Mouse (Mus musculus): ENCODE data around the gene Epb41l5. TPM values are rescaled to one million over a fixed set of nuclear protein-coding genes. Genes with fewer than 3 reads are reported as not detected.
A peak's percentile ranks its signal among the peaks of the same experiment; 100 is the strongest.

The Epb41l5 gene
- polyA plus RNA-seq, 2 experiments from 2014 or later, result 0.19 to 0.37 TPM

DNA sequence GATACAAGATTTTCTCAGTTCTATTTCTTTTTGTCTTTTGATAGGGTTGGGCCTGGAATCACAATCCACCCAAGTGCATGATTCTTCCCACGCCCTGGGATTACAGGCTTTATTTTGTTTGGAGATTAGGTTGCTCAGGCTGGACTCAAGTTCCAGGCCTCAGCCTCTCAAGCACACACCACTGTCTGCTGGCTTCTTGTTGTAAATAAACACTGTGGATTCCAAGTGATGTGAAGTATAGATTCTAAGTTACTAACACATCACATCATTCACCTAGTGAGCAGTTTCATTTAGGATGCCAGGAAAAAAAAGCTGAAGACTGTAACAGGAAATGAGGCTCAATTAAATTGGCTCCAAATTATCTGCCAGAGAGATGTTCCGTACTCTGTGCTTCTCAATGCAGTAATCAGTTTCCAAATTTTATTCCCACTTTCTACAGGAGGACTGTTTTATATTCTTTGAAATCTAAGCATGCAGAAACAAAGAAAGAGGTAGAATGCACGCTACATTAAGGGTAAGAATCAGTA lies 51.8 kb downstream of the Epb41l5 start:
- no peak for ATAC-seq

DNA sequence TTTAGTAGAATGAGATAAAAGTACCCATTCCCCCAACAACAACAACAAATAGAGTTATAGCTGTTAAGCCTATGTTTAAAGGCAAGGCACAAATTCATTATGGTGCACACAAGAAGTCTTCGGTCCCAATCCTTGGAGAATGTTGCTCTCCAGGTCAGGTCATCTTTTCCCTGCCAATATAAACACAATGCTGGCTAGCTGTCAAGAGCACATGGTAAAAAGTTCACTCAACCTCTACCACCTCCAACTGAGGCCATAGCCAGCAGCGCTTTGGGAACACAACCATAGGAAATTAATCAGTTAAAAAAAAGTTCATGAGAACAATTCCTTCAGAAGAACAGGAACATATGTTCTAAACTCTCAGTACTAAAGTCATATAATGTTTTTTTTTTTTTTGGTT lies 58.8 kb downstream of the Epb41l5 start:
- no peak for ATAC-seq

DNA sequence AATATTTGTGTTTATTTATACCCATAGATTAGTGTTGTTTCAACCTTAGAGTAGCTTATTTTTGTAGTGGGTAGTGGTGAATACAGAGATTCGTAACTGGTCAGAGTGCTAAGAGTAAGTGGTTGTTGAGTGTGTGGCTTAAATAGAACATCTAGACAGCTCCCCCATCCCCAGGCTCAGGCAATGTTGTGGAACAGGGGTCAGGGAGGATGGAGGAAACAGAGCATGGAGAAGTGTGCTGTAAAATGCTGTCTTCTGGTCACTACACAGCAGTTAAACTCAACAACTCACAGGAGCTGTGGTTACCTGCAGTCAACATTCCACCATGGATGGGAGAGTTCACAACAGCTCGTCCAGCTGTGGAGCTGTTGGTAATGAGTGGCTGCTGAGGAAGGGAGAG lies 63.8 kb downstream of the Epb41l5 start:
- no peak for ATAC-seq

DNA sequence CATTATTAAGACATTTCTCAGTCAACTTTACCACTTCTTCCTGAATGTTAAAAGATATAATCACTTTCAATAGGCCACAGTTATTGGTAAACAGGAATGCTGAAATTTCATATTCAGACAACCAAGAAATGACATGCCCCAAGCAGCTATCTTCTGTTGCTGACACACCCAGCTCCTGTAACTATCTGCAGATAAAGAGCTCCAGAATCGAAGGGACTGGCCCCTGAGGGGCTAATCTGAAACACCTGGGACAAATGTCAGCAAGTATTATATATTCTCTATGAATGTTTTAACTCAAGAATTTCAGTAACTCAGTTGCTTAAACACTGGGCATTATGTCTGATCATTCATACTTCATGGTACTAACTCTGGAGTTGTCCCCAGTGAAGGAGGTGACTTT lies 78.7 kb downstream of the Epb41l5 start:
- ATAC-seq, result no peak

DNA sequence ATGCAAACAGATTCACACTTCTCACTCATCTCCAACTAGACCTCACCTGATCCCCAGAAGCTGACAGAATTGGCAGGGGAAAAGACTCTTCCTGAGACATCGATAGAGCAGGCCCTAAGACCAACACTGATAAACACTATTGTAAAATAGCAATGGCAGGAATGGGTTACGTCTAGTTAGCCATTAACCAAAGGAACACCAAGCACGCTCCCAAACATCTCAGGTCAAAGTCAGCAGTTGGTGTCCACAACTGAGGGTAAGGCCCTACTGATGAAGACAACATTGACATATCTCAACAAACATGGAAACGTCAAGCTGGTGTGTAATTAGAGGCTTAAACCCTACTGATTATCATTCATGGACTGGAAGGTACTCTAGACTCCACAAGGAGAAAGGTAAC lies 83.3 kb downstream of the Epb41l5 start:
- ATAC-seq, result no peak

DNA sequence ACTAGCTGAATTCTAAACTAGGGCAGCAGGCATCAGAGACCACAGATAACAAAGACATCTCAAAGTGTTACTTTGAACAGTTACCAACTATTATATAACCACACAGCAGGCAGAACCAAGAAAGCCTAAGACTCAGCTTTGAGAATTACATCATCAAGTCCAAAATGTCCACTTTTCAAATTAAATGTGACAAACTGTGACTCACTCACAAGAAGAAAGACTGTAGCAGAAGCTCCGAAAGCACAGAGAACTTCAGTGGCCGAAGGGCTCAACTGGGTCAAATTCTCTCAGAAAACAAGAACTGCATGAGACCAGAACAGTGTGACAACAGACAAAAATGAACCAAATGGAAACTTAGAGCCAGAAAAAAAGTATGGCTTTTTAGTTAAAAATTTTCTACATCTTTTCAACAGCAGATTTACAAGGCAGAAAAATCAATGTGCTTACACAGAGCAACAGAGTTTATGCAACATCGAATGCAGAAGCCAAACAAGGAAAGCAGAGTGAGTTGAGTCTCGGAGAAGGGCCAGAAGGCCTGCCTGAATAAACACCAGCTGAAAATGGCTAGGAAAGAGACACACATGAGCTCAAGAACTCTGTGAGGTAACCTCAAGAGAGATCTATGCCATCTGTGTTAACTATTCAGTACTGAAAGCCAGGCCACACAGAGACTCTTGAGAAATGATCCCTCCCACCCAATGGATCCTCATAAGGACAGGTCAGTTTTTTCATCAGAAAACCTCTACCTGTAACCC lies 91.0 kb downstream of the Epb41l5 start:
- ATAC-seq, result no peak

DNA sequence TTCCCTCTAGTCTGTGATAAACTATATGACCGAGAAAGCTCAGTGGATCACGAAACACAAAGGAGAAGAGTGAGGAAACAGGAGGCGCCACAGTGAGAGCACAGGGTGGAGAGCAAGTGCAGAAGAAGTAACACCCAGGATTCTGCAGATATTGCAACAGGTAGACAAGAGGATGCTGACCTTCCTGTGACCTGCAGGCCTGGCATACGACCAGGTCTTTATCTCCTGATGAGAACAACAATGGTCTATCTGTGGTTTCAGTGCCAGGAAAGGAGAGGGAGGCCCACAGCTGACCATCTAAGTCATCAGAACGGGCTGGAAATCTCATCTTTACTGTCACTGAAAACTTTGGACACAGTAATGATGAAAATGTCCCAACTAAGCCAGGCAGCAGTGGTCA lies 93.1 kb downstream of the Epb41l5 start:
- no peak for ATAC-seq

DNA sequence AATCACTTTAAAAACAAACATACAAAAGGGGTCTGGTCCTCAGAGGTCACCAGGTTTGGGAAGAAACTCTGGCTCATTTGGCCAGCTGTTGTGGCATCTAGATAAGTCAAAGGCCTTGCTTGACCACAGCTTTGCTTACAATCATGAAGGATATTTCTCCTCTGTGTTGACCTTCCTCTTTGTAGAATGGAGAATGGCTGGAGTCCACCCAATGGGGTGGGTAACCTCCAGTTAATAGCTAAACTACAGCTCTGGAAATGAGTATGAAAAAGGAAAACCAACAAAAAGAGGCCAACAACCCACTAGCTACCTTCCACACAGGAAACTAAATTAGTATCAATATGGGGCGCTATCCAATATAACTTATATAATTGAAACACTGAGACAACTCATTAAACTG lies 97.1 kb downstream of the Epb41l5 start:
- no peak for ATAC-seq

DNA sequence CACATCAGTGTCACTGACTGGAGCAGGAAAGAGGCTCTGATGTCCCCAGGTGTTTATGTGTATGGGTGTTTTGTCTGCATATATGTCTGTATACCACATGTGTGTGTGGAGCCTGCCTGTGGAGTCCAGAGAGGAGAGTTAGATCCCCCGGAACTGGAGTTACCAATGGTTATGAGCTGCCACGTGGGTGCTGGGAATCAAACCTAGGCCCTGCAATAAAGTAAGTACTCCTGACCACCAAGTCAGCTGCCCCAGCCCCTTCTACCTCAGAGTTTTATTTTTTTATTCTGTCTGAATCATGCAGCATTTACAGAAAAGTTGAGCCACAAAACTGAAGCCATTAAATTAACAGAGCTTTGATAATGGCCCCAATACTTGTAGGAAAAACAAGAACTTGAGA lies 98.7 kb downstream of the Epb41l5 start:
- no peak for ATAC-seq

DNA sequence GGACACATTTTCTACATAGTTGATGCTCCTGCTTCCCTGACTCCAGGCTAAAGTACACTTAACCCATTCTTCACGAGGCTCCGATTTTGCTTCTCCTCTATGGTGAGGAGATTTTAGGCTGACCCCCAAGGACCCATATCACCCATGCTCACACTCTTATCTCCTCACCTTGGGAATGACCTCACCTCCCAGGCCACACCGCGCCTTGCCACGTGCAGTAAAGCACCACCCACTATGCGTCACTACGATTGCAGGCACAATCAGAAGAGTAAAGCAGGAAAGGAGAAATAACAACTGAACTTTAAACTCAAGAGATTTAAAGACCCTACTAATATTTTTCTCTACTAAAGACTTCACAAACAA lies 99.5 kb downstream of the Epb41l5 start:
- ATAC-seq, result no peak

DNA sequence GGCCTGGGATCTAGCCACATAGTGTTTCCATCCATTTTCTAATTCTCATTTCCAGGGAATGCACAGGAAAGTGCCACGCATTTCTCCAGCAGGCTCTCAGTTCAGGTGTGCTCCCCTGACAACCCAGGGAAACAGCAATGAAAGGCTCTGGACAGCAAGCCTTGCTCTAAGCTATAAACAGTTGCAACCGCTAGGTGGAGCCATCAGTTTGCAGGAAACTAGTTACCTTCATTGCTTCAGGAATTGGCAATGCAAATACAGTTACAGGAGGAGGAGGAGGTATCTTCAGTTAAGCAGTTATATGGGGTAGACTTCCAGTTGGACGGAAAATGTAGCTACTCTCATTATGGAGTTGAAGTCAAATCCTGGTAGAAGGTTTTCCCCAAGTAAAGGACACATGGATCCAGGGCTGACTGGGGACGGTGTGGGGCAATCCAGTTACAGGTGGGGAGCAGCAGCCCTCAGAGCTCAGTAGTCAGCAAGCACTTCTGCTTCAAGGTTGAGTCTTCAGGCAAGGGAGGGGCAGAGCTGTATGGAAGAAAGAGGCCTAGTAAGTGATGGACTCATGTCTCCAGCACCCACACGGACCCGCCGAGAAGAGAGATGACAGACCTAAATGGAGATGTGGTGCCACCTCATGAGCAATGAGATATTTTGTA lies 100.0 kb downstream of the Epb41l5 start:
- peak; percentile 79 for ATAC-seq

DNA sequence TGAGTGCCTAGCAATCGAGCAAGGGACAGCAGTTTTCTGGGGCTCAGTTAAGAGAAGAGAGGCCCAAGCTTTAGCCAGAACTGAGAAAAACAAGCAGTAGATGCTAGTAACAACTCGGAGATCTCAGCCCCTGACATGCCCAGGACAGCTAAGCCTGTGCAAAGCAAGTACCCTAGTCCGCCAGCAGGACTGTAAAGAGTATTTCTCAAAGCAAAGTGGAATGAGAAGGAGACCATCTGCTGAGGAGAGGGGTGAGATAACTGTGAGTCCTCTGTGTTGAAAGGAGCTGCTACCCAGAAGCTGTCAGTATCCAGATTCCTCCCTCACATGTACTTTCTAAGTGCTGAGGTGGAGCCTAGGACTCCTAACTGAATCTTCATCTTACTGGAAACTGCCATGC lies 102.3 kb downstream of the Epb41l5 start:
- ATAC-seq, result no peak

DNA sequence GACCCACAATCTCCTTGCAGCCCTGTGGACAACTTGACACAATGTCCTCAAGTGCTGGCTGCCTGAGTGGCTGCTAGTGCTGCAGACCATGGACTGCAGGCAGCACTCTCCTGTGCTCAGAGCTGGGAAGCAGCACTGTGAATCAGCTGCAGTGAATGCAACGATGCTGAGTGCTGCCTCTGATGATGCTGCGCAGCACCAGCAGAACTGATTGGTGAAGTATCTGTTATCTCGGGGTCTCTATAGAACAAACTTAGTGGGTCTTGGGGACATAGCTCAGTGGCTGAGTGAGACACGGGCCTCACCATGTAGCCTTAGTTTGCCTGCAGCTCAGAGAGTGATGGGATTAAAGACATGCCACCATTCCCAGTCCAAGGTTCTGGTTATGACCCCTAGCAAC lies 103.1 kb downstream of the Epb41l5 start:
- no peak for ATAC-seq

DNA sequence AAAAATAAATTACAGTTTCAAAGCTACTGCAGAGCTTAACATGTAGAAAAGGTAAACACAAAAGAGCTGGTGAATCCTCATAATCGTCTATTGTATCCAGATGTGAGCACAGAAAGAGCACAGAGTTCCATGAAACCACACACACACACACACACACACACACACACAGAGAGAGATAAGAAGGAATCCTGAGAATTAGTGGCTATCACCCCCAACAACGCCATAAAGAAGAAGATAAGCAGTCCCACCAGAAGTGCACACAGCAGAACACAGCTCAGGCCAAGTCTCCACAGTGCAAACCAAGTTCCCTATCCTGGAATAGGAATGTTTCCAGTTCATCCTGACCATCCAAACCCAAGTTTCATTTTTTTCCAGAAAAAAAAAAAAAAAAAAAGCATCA lies 103.6 kb downstream of the Epb41l5 start:
- ATAC-seq, result no peak

DNA sequence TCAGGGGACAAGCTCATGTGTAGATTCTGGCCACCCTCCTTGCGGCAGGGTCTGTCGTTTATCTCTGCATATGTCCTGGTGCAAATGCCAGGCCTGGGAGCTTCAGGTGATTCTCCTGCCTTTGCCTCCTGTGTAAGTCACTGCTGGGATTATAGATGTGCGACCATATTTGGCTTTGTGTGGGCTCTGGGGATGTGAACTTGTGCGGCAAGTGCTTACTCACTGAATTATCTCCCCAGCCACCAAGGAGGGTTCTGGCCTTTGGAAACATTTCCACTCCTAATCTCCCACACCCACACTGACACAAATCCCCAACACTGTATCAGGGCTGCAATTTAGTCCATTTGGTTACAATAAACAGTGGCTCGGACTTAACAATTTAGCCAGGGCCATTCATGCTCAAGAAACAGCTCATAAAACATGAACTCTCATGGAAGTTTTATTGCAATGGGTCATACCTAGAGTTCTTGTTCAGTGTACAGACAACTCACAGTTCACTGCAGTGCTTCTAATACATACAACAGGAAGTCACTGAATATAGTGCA lies 104.1 kb downstream of the Epb41l5 start:
- ATAC-seq, result no peak

DNA sequence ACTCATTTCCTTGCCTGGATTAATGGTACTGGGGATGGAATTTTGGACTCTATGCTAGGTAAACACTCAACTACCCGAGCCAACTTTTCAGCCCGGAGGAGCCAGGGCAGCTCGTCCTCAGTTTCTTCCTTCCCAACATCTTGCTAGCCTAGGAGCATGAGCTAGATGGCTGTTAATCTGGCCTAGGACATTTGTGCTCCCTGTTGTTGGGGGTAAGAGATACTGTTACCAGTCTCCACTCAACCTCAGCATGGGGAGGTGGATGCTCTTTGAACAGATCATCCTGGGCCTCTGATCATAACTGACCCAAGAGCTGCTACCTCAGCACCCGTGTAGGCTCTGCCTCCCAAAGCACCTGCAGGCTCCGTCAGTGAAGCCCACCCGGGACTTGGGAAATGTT lies 105.5 kb downstream of the Epb41l5 start:
- ATAC-seq, result no peak

DNA sequence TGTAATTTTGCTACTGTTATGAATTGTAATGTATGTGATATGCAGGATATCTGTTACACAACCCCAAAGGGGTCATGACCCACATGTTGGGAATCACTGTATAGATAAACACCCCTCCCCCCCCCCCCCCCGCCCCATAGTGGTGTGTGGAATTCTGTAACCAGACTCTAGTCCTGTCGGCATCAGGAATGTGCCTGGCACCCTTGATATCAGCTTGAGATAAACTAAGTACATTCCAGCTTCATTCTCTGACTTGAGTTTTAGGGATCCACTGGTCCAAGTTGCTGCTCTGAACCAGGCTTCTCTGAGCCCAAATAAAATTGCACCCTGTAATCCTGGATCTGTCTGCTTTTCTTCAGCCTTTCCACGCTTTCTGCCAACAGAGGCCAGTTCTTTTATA lies 107.2 kb downstream of the Epb41l5 start:
- no peak for ATAC-seq

DNA sequence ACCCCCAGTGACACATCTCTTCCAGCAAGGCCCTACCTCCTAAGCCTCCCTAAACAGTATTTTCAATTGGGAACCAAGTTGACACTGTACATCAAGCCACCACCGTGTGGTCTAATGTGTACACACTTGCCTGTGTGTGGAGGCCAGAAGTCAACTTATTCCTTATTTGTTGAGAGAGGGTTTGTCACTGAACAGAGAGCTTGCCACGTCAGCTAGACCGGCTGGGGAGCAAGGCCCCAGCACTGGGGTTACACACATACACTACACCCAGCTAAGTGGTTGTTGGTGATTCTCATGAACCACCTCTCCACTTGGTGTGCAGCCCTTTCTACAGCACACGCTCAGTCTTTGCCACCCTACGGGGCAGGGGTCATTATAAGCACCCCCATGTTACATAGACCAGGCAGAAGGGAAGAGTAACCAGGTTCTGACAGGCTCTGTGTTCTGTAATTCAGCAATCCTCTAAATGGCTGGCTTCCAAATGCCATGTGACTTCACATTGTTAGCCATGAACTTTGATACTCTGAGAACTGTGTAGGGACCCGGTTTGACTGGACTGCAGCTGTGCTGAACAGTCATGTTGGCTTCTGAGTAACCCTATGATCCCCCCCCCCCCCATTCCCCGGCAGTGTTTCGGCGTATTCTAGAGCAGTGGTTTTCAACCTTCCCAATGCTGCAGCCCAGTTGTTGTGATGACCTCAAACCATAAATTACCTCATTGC lies 107.8 kb downstream of the Epb41l5 start:
- no peak for ATAC-seq

DNA sequence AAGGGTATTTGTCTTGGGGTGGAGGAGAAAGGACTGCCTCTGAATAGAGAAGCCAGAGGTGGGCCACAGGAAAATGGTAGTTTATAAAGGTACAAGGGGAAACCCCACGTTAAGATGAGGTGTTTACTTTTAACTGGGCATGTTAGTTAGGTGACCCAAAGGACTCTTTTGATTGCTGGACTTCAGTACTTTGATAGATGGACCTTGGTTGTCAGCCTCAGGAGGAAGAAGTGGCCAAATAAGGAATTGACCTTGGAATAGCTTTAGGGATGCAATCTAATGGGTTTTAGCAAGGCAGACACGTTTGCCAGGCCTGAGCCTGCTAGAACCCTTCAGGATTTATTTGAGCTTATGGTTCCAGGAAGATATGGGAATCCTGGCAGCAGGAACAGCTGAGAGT lies 109.5 kb downstream of the Epb41l5 start:
- no peak for ATAC-seq

DNA sequence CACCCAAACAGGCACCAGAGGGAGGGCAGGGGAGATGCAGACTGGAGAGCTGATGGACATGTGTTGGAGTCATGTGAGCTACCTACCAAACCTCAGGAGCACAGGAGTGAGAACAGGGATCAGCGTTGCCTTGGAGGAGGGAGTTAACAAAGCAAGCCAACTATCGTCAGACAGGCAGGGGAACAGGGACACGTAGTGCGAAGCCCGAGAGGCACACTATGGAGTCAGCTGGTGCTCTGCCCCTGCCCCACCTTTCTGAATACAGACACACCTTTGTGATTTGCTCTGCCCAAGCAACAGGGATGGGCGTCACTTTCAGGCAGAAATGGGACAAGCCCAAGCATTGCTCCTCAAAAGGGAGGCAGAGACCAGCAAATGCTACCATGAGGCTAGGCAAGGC lies 111.1 kb downstream of the Epb41l5 start:
- no peak for ATAC-seq

DNA sequence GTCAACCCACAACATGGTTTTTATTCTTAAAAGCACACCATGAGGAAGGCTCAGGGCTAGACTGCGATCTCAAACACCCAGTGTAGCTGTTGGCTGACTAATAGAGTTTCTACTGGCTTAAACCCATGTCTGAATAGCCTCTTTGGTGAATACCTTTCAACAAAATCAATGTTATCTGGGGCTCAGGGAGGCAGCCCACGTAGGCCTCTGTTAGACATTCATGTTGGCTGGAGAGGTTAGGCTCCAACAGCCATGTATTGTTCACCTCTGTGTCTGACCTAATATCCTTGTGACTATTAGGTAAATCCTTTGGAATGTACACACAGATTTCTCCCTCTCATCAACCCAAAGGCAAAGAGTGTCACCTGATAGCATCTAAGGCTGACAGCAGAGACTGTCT lies 112.7 kb downstream of the Epb41l5 start:
- ATAC-seq, result no peak

DNA sequence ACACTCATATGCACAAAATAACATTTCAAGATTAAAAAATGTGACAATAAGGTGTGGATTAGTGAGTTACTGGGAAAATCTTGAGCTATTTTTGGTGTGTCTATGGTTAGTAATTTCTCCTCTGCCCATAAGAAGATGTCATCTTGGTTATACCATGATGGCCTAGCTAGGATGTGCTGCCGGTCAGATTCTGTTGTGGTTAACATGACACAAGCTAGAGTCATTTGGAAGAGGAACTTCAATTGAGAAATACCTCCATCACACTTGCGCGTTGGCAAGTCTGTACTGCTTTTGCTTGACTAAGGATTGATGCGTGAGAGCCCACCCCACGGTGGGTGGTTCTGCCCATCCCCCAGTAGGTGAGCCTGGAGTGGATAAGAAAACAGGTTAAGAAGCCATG lies 114.5 kb downstream of the Epb41l5 start:
- no peak for ATAC-seq

DNA sequence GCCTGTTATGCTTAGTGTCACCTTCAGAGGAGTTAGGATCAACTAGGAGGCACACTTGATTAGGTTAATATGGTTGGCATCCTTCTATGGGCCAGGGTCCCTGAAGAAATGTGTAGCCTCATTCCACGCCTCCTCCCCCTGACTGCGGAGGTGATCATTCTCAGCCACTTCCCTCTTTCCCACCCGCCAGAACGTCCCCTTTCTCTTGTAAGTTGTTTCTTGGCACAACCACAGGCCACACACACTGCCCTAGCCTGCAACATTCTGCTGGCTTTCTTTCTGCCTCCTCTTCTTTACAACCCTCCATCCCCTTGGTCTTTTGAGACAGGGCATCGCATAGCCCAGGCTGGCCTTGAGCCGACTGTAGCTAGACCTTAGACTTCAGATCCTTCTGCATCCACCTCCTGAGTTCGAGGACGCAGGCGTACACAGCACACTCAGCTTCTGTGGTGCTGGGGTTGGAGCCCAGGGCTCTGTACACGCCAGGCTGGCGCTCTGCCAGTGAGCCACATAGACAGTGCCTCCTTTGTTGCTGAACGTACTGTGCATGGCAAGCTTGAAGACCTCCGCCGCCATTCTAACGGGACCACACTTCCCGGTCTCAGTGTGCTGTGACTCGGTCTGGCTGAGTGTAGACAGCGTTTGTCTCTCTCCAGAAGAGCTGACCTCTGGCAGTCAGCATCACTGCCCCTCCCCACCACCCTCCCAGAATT lies 115.6 kb downstream of the Epb41l5 start:
- no peak for ATAC-seq

Measured in activated CD4-positive, CD25-positive, alpha-beta regulatory T cell, adult 4 months (primary cell).